Mouse (Mus musculus): Measurements from ENCODE around the gene Ly6c2. TPM values are rescaled to one million over a fixed set of nuclear protein-coding genes. Genes with fewer than 3 reads are reported as not detected.
A peak's percentile ranks its signal among the peaks of the same experiment; 100 is the strongest.
"Not testable (repeated sequence)": the region's sequence is repeated elsewhere in the genome, so short reads cannot be mapped to it uniquely, and the experiment has no call there.

Ly6c2 gene
- polyA plus RNA-seq, 1 experiment: 28.3 TPM

DNA sequence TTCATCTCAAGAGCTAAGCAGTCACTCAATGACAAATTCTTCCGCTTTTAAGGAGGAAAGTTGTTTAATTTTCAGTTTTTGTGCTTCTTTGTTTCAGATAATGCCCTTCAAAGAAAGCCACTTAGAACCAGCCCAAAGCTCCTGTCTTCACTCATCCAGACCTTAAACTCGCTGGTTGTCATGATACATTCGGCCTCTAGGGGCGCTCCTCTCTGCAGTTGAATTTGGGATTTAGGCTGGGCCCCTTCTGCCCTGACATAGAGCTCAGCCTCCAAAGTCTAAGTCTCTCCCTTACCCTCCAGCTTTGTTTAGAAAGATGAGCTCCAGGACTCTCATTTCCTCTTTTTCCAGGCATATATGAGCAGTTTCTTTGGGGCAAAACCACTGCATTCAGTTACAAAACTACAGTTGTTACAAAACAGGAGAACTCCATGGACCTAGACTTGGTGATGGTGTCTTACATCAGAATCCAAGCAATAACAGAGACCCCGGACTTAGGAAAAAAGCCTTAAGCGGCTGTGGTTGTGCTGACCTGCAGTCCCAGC, 49.7 kb downstream of the Ly6c2 start:
- peak; percentile 58 for TF ChIP-seq CTCF (conservative IDR thresholded peaks at IDR 0.05; ENCODE audit: insufficient read depth, insufficient read length, low read depth, low read length)
- not testable (repeated sequence) for H3K4me3 ChIP-seq (ENCODE audit: insufficient read depth, low read depth, low read length); H3K4me1 ChIP-seq (ENCODE audit: control insufficient read depth, insufficient read depth, low read length); H3K27me3 ChIP-seq (replicated peaks; ENCODE audit: control insufficient read depth, insufficient read depth, low read length); H3K27ac ChIP-seq (ENCODE audit: insufficient read depth, low read depth, low read length); H3K36me3 ChIP-seq (ENCODE audit: control insufficient read depth, insufficient read depth, low read length)
- WGBS: 42% methylated on average over 6 of the region's 6 CpGs
- peak; percentile 62 for DNase-seq

DNA sequence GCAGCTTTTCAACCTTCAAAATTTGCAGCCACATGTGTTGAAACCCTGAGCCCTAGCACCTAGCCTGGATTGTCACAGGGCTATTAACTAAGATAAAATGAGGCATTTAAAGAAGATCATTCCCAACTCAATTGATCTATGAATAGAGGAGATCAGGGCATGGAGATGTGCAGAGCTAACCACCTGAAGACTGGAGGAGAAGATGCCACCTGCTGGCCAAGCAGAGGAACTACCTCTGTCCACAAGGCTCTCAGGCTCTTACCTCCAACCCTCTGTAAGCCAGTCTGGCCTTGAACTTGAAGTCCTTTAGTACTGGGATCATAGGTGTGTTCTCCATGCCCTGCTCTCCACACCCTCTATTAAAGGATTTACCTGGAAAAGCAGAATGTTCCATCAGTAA, 51.3 kb downstream of the Ly6c2 start:
- no peak overlapping the region for H3K4me3 ChIP-seq (ENCODE audit: insufficient read depth, low read depth, low read length)
- H3K36me3 ChIP-seq (ENCODE audit: control insufficient read depth, insufficient read depth, low read length): no peaks in the 10 kb centered on the region
- H3K27me3 ChIP-seq (replicated peaks; ENCODE audit: control insufficient read depth, insufficient read depth, low read length): no peaks in the 10 kb centered on the region
- H3K4me1 ChIP-seq (ENCODE audit: control insufficient read depth, insufficient read depth, low read length): no peaks in the 10 kb centered on the region
- peak; percentile 66 for DNase-seq
- TF ChIP-seq POLR2A (IDR thresholded peaks at IDR 0.05; ENCODE audit: low read depth, low read length) (no peak), CTCF (conservative IDR thresholded peaks at IDR 0.05; ENCODE audit: insufficient read depth, insufficient read length, low read depth, low read length) (peak; percentile 78)
- no peak overlapping the region for H3K27ac ChIP-seq (ENCODE audit: insufficient read depth, low read depth, low read length)

Other genes with a start within 250 kb of the Ly6c2 start
- 0.08 and 0.16 TPM in 2 replicates for gene 2010109I03Rik, start 214.9 kb downstream of the Ly6c2 start, polyA plus RNA-seq (2012; rRNA removed)
- gene Ly6i, start 128.5 kb downstream of the Ly6c2 start, polyA plus RNA-seq (2012; rRNA removed): 0.52 and 0.56 TPM in 2 replicates
- gene Ly6a, start 113.9 kb downstream of the Ly6c2 start, polyA plus RNA-seq (2012; rRNA removed): 746 and 874 TPM in 2 replicates
- 497 and 511 TPM in 2 replicates for gene Ly6c1, start 63.1 kb downstream of the Ly6c2 start, polyA plus RNA-seq (2012; rRNA removed)
- 0.08 TPM in 1 of 2 replicates, not detected in the other for gene Ly6g, start 43.3 kb upstream of the Ly6c2 start, polyA plus RNA-seq (2012; rRNA removed)
- gene BC025446, start 104.4 kb upstream of the Ly6c2 start, polyA plus RNA-seq (2012; rRNA removed): 45.0 and 46.9 TPM in 2 replicates
- 3.1 and 3.3 TPM in 2 replicates for gene Ly6f, start 156.5 kb upstream of the Ly6c2 start, polyA plus RNA-seq (2012; rRNA removed)

All from kidney, adult 2 months (tissue).